In the genomic region with DNA sequence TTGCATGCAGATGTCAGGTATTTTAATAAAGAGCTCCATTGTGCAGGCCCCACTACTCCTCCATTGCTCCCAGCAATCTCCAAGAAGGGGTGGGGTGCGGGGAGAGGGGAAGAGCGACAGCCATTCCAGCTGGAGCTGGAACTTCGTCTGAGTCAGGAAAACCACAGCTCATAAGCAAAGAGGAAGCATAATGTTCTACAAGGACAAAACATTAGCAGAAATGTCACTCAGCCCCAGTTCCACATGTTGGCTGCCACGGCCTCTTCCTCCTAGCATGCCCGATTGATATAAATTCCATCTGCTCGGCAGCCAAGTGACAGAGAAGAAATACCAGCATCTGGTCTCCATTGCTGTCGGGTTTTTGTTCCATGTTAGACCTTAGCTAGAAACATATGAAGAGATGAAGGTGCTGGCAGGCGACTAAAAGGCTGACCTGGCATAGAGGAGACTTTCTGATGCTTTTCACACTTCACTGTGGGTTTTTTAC, we compare ENCODE assay signal across 11 mouse cellular contexts.
DNase-seq lines count a peak whose midpoint lies in the region; ATAC-seq lines count a peak whose summit lies in the region.
"Had no signal": no experiment of that assay in that cellular context is flagged by ENCODE, and none has a peak within 500 bp of the region (broad histone marks: within the 10 kb centered on the region; RNA-seq: fewer than 3 reads in every experiment).

No protein-coding gene starts in this region.

- 0 out of 2 replicates have a peak overlapping the region, but pooled peaks have one; percentile 37 for H3K27ac ChIP-seq in kidney, embryonic 15.5 days
- H3K27ac ChIP-seq in kidney, embryonic 16.5 days (ENCODE audit: low read length): no peak overlapping the region
- H3K27ac ChIP-seq: layer of hippocampus, adult 2 months had no signal

- no peak overlapping the region for H3K4me2 ChIP-seq in kidney, embryonic 15.5 days
- no peak overlapping the region for H3K4me2 ChIP-seq in kidney, embryonic 16.5 days (replicated peaks; ENCODE audit: low read depth, low read length)

- no peak overlapping the region for H3K9ac ChIP-seq in kidney, embryonic 15.5 days
- H3K9ac ChIP-seq in kidney, embryonic 16.5 days (replicated peaks; ENCODE audit: low read length): no peak overlapping the region

- no peaks in the 10 kb centered on the region for H3K9me3 ChIP-seq in kidney, embryonic 15.5 days (replicated peaks)
- H3K9me3 ChIP-seq in kidney, embryonic 16.5 days (ENCODE audit: low read length): no peaks in the 10 kb centered on the region

- H3K27me3 ChIP-seq in kidney, embryonic 15.5 days: no peaks in the 10 kb centered on the region
- no peaks in the 10 kb centered on the region for H3K27me3 ChIP-seq in kidney, embryonic 16.5 days (ENCODE audit: insufficient read depth, low read length)

- H3K36me3 ChIP-seq in kidney, embryonic 15.5 days: no peaks in the 10 kb centered on the region
- H3K36me3 ChIP-seq in kidney, embryonic 16.5 days (ENCODE audit: insufficient read depth, low read length): no peaks in the 10 kb centered on the region

- 44% methylated on average over 8 of the region's 8 CpGs for WGBS in kidney, embryonic 15.5 days
- 47% methylated on average over 8 of the region's 8 CpGs for WGBS in kidney, embryonic 16.5 days

- H3K4me1 ChIP-seq in kidney, embryonic 15.5 days: 0 out of 2 replicates have a peak, but pooled peaks cover 5% of the 10 kb centered on the region
- H3K4me1 ChIP-seq in kidney, embryonic 16.5 days (ENCODE audit: insufficient read depth, low read length): peaks cover 6% of the 10 kb centered on the region; the same call in 1 of the 2 replicates

- peak; percentile 71 for DNase-seq in embryo, embryonic 10.5 days (ENCODE audit: low spot score)
- DNase-seq in lung, postnatal 36 days: peak; percentile 26
- no peak for DNase-seq in layer of hippocampus, postnatal 25 days (ENCODE audit: extremely low spot score in 1 of 2, low spot score in 1 of 2)
- no peak for DNase-seq in kidney, adult 18-20 months
- DNase-seq: cerebellum, postnatal 25 days; thymus, postnatal 25 days had no signal

- no peak overlapping the region for H3K4me3 ChIP-seq in kidney, embryonic 15.5 days (replicated peaks)
- no peak overlapping the region for H3K4me3 ChIP-seq in kidney, embryonic 16.5 days (ENCODE audit: low read length)
- H3K4me3 ChIP-seq: layer of hippocampus, adult 2 months had no signal

- no peak for ATAC-seq in kidney, embryonic 15.5 days (replicated peaks; ENCODE audit: low FRiP score)
- ATAC-seq in kidney, embryonic 16.5 days (ENCODE audit: low FRiP score, low TSS enrichment): no peak
- ATAC-seq in granulocyte monocyte progenitor cell, adult 5-6 weeks (replicated peaks; ENCODE audit: poor library complexity, severe bottlenecking): peak; percentile 46; the same call in 1 of the 2 replicates
- ATAC-seq in cerebellum, adult (ENCODE audit: insufficient number of reproducible peaks, low FRiP score, low TSS enrichment): no peak

Comparison
In these comparisons a context has a peak if more than half of its experiments do, and no peak if none do; other contexts are left out.
1. DNase-seq: peak in embryo, embryonic 10.5 days (single experiment) and lung, postnatal 36 days (single experiment); none in layer of hippocampus, postnatal 25 days (0 of 2) and kidney, adult 18-20 months (single experiment).